Mouse (Mus musculus): ENCODE measurements at regions not wholly inside any gene's neighbourhood (a gene's known extent, or its start where the extent isn't known, plus 50 kb on each side); places are given as distances from the start of the nearest gene placed in this dataset.
A peak's percentile ranks its signal among the peaks of the same experiment; 100 is the strongest.

- H3K36me3 ChIP-seq (ENCODE audit: control insufficient read depth in 1 of 2, insufficient read depth in 2 of 2, low read length in 2 of 2): no peaks in the 10 kb centered on the region
- no peak for DNase-seq (ENCODE audit: low read depth, low spot score)
- H3K9ac ChIP-seq (ENCODE audit: control insufficient read depth, low read depth, low read length, poor library complexity, severe bottlenecking): no peak overlapping the region
- H3K9me3 ChIP-seq (replicated peaks; ENCODE audit: insufficient read depth, low read length): no peaks in the 10 kb centered on the region
- H3K4me3 ChIP-seq (ENCODE audit: control insufficient read depth in 1 of 2, insufficient read depth in 1 of 2, low read depth in 2 of 2, low read length in 2 of 2): no peak overlapping the region
- H3K4me1 ChIP-seq (ENCODE audit: control insufficient read depth in 1 of 2, insufficient read depth in 2 of 2, low read length in 2 of 2): no peaks in the 10 kb centered on the region
- no peaks in the 10 kb centered on the region for H3K79me2 ChIP-seq (ENCODE audit: control insufficient read depth, insufficient read depth, low read length, poor library complexity)
- TF ChIP-seq UBTF (IDR thresholded peaks at IDR 0.05; ENCODE audit: borderline replicate concordance, insufficient read depth, low read depth, low read length): no peak
- TF ChIP-seq RAD21 (IDR thresholded peaks at IDR 0.05; ENCODE audit: low read depth, low read length): no peak
- TF ChIP-seq BHLHE40 (IDR thresholded peaks at IDR 0.05; ENCODE audit: borderline replicate concordance, low read depth, low read length): no peak
- no peak for TF ChIP-seq JUND (IDR thresholded peaks at IDR 0.05; ENCODE audit: low read depth, low read length)
- no peak for TF ChIP-seq ZMIZ1 (IDR thresholded peaks at IDR 0.05; ENCODE audit: low read depth, low read length)
- no peak for TF ChIP-seq E2F4 (IDR thresholded peaks at IDR 0.05; ENCODE audit: borderline replicate concordance, low read depth, low read length)
- H3K27ac ChIP-seq (ENCODE audit: control insufficient read depth, low read depth, low read length): no peak overlapping the region
- H3K27me3 ChIP-seq (ENCODE audit: control insufficient read depth in 1 of 2, insufficient read depth in 2 of 2, low read length in 2 of 2): no peaks in the 10 kb centered on the region
These were observed 264.1 kb upstream of the Actbl2 start for GRCm38 (mm10) chr13:110990677-110991076.

- no peaks in the 10 kb centered on the region for H3K79me2 ChIP-seq (ENCODE audit: control insufficient read depth, insufficient read depth, low read length, poor library complexity)
- no peak overlapping the region for H3K27ac ChIP-seq (ENCODE audit: control insufficient read depth, low read depth, low read length)
- no peaks in the 10 kb centered on the region for H3K9me3 ChIP-seq (replicated peaks; ENCODE audit: insufficient read depth, low read length)
- no peaks in the 10 kb centered on the region for H3K27me3 ChIP-seq (ENCODE audit: control insufficient read depth in 1 of 2, insufficient read depth in 2 of 2, low read length in 2 of 2)
- DNase-seq (ENCODE audit: low read depth, low spot score): no peak
- no peaks in the 10 kb centered on the region for H3K4me1 ChIP-seq (ENCODE audit: control insufficient read depth in 1 of 2, insufficient read depth in 2 of 2, low read length in 2 of 2)
- 0 out of 2 replicates have a peak, but pooled peaks have one; percentile 21 for TF ChIP-seq USF1 (IDR thresholded peaks at IDR 0.05; ENCODE audit: low read depth, low read length)
- no peak for TF ChIP-seq GATA1 (IDR thresholded peaks at IDR 0.05; ENCODE audit: low read depth, low read length)
- H3K4me3 ChIP-seq (ENCODE audit: control insufficient read depth in 1 of 2, insufficient read depth in 1 of 2, low read depth in 2 of 2, low read length in 2 of 2): no peak overlapping the region
- no peak overlapping the region for H3K9ac ChIP-seq (ENCODE audit: control insufficient read depth, low read depth, low read length, poor library complexity, severe bottlenecking)
- no peaks in the 10 kb centered on the region for H3K36me3 ChIP-seq (ENCODE audit: control insufficient read depth in 1 of 2, insufficient read depth in 2 of 2, low read length in 2 of 2)
These were observed 263.7 kb upstream of the Actbl2 start for GRCm38 (mm10) chr13:110991121-110991520.

GRCm38 (mm10) chr13:110994596-110994995, 260.2 kb upstream of the Actbl2 start:
- DNase-seq (ENCODE audit: low read depth, low spot score): no peak
- no peaks in the 10 kb centered on the region for H3K4me1 ChIP-seq (ENCODE audit: control insufficient read depth in 1 of 2, insufficient read depth in 2 of 2, low read length in 2 of 2)
- no peak overlapping the region for H3K27ac ChIP-seq (ENCODE audit: control insufficient read depth, low read depth, low read length)
- no peak for TF ChIP-seq USF1 (IDR thresholded peaks at IDR 0.05; ENCODE audit: low read depth, low read length)
- no peak for TF ChIP-seq MXI1 (IDR thresholded peaks at IDR 0.05; ENCODE audit: low read depth, low read length)
- no peaks in the 10 kb centered on the region for H3K27me3 ChIP-seq (ENCODE audit: control insufficient read depth in 1 of 2, insufficient read depth in 2 of 2, low read length in 2 of 2)
- H3K9ac ChIP-seq (ENCODE audit: control insufficient read depth, low read depth, low read length, poor library complexity, severe bottlenecking): no peak overlapping the region
- no peak overlapping the region for H3K4me3 ChIP-seq (ENCODE audit: control insufficient read depth in 1 of 2, insufficient read depth in 1 of 2, low read depth in 2 of 2, low read length in 2 of 2)
- no peaks in the 10 kb centered on the region for H3K79me2 ChIP-seq (ENCODE audit: control insufficient read depth, insufficient read depth, low read length, poor library complexity)
- no peaks in the 10 kb centered on the region for H3K9me3 ChIP-seq (replicated peaks; ENCODE audit: insufficient read depth, low read length)
- H3K36me3 ChIP-seq (ENCODE audit: control insufficient read depth in 1 of 2, insufficient read depth in 2 of 2, low read length in 2 of 2): no peaks in the 10 kb centered on the region

- TF ChIP-seq SIN3A (IDR thresholded peaks at IDR 0.05; ENCODE audit: low read length) (no peak), GABPA (IDR thresholded peaks at IDR 0.05; ENCODE audit: low read depth, low read length) (no peak), USF1 (IDR thresholded peaks at IDR 0.05; ENCODE audit: low read depth, low read length) (no peak), MYC (IDR thresholded peaks at IDR 0.05; ENCODE audit: low read depth, low read length) (no peak), SMC3 (IDR thresholded peaks at IDR 0.05; ENCODE audit: low read depth, low read length) (no peak), MAX (IDR thresholded peaks at IDR 0.05; ENCODE audit: low read length) (no peak)
- H3K79me2 ChIP-seq (ENCODE audit: control insufficient read depth, insufficient read depth, low read length, poor library complexity): no peaks in the 10 kb centered on the region
- DNase-seq (ENCODE audit: low read depth, low spot score): no peak
- no peak overlapping the region for H3K4me3 ChIP-seq (ENCODE audit: control insufficient read depth in 1 of 2, insufficient read depth in 1 of 2, low read depth in 2 of 2, low read length in 2 of 2)
- H3K36me3 ChIP-seq (ENCODE audit: control insufficient read depth in 1 of 2, insufficient read depth in 2 of 2, low read length in 2 of 2): no peaks in the 10 kb centered on the region
- H3K27ac ChIP-seq (ENCODE audit: control insufficient read depth, low read depth, low read length): no peak overlapping the region
- H3K4me1 ChIP-seq (ENCODE audit: control insufficient read depth in 1 of 2, insufficient read depth in 2 of 2, low read length in 2 of 2): no peaks in the 10 kb centered on the region
- H3K9ac ChIP-seq (ENCODE audit: control insufficient read depth, low read depth, low read length, poor library complexity, severe bottlenecking): no peak overlapping the region
- H3K9me3 ChIP-seq (replicated peaks; ENCODE audit: insufficient read depth, low read length): no peaks in the 10 kb centered on the region
- H3K27me3 ChIP-seq (ENCODE audit: control insufficient read depth in 1 of 2, insufficient read depth in 2 of 2, low read length in 2 of 2): no peaks in the 10 kb centered on the region
These were observed 252.1 kb upstream of the Actbl2 start for GRCm38 (mm10) chr13:111002670-111003069.
